Mouse (Mus musculus): ENCODE measurements around the gene Grin3b. TPM values are rescaled to one million over a fixed set of nuclear protein-coding genes. Genes with fewer than 3 reads are reported as not detected.

Grin3b gene
- total RNA-seq (2023), result not detected

GRCm38 (mm10) chr10:79970415-79971182 lies at the start of gene Grin3b:
Gene Grin3b (plus strand): TSS chr10:79970715.

GRCm38 (mm10) chr10:79920958-79921535 lies 49.5 kb upstream of the Grin3b start, which contains the start of gene R3hdm4:
Gene R3hdm4 (minus strand): TSS chr10:79921208.

GRCm38 (mm10) chr10:79926491-79927323 lies 43.8 kb upstream of the Grin3b start, which contains the start of gene Arid3a:
Gene Arid3a (plus strand): TSS chr10:79927043.

GRCm38 (mm10) chr10:79959847-79960601 lies 10.5 kb upstream of the Grin3b start, which contains the start of gene Wdr18:
Gene Wdr18 (plus strand): TSS chr10:79960152.

GRCm38 (mm10) chr10:79984195-79984816 lies 13.8 kb downstream of the Grin3b start, which contains the start of gene Tmem259:
Gene Tmem259 (minus strand): TSS chr10:79984330.

GRCm38 (mm10) chr10:79988506-79989271 lies 18.2 kb downstream of the Grin3b start, which contains the start of gene Cnn2:
Gene Cnn2 (plus strand): TSS chr10:79988584.

GRCm38 (mm10) chr10:79996272-79997033 lies 25.9 kb downstream of the Grin3b start, which contains the start of gene Abca7:
Gene Abca7 (plus strand): TSS chr10:79996494.

GRCm38 (mm10) chr10:80016511-80016910 lies 46.0 kb downstream of the Grin3b start, which contains the start of gene Arhgap45:
Gene Arhgap45 (plus strand): TSS chr10:80016653.

Other genes starting within 250 kb of the Grin3b start
- 10 to 100 TPM; 29.0 to 32.2 TPM for gene Polrmt, start 224.1 kb upstream of the Grin3b start, total RNA-seq (2023)
- not detected for gene Fgf22, start 215.6 kb upstream of the Grin3b start, total RNA-seq (2023)
- gene Rnf126, start 203.8 kb upstream of the Grin3b start, total RNA-seq (2023), result 10 to 100 TPM; 42.3 to 43.1 TPM
- 1 to 10 TPM; 1.2 to 2.2 TPM for gene Fstl3, start 193.4 kb upstream of the Grin3b start, total RNA-seq (2023)
- not detected for gene Prss57, start 179.8 kb upstream of the Grin3b start, total RNA-seq (2023)
- 10 to 100 TPM; 70.2 to 73.6 TPM for gene Palm, start 177.1 kb upstream of the Grin3b start, total RNA-seq (2023)
- gene Misp, start 149.7 kb upstream of the Grin3b start, total RNA-seq (2023), result under 1 TPM in 1 of 2 experiments, not detected in 1; 0.49 TPM
- gene Ptbp1, start 116.3 kb upstream of the Grin3b start, total RNA-seq (2023), result 100 to 1,000 TPM; 308 to 311 TPM
- gene Prtn3, start 96.2 kb upstream of the Grin3b start, total RNA-seq (2023), result 10 to 100 TPM in 1 of 2 experiments, 1 to 10 TPM in 1; 4.9 to 13.3 TPM
- 1 to 10 TPM; 1.5 to 5.6 TPM for gene Plppr3, start 96.1 kb upstream of the Grin3b start, total RNA-seq (2023)
- gene Elane, start 84.5 kb upstream of the Grin3b start, total RNA-seq (2023), result 1 to 10 TPM; 1.4 to 1.7 TPM
- gene Cfd, start 79.9 kb upstream of the Grin3b start, total RNA-seq (2023), result not detected
- 10 to 100 TPM; 33.8 to 45.6 TPM for gene Med16, start 61.8 kb upstream of the Grin3b start, total RNA-seq (2023)
- not detected for gene Gm26602, start 59.9 kb upstream of the Grin3b start, total RNA-seq (2023)
- gene Kiss1r, start 53.7 kb upstream of the Grin3b start, total RNA-seq (2023), result 1 to 10 TPM; 1.1 to 1.5 TPM
- gene R3hdm4, start 49.5 kb upstream of the Grin3b start, total RNA-seq (2023), result 100 to 1,000 TPM; 103 to 108 TPM
- 10 to 100 TPM; 72.0 to 93.0 TPM for gene Arid3a, start 43.7 kb upstream of the Grin3b start, total RNA-seq (2023)
- gene Wdr18, start 10.6 kb upstream of the Grin3b start, total RNA-seq (2023), result 10 to 100 TPM; 14.9 to 15.3 TPM
- 100 to 1,000 TPM; 159 to 170 TPM for gene Tmem259, start 13.6 kb downstream of the Grin3b start, total RNA-seq (2023)
- 100 to 1,000 TPM; 264 to 285 TPM for gene Cnn2, start 17.9 kb downstream of the Grin3b start, total RNA-seq (2023)
- 100 to 1,000 TPM; 123 to 126 TPM for gene Abca7, start 25.8 kb downstream of the Grin3b start, total RNA-seq (2023)
- 100 to 1,000 TPM; 445 to 469 TPM for gene Arhgap45, start 45.9 kb downstream of the Grin3b start, total RNA-seq (2023)
- 10 to 100 TPM; 70.3 to 88.5 TPM for gene Polr2e, start 69.1 kb downstream of the Grin3b start, total RNA-seq (2023)
- 100 to 1,000 TPM; 295 to 325 TPM for gene Gpx4, start 76.5 kb downstream of the Grin3b start, total RNA-seq (2023)
- 100 to 1,000 TPM; 221 to 224 TPM for gene Sbno2, start 134.9 kb downstream of the Grin3b start, total RNA-seq (2023)
- 100 to 1,000 TPM; 122 to 129 TPM for gene Stk11, start 145.1 kb downstream of the Grin3b start, total RNA-seq (2023)
- gene Atp5d, start 167.9 kb downstream of the Grin3b start, total RNA-seq (2023), result 100 to 1,000 TPM; 165 to 182 TPM
- gene Cbarp, start 170.1 kb downstream of the Grin3b start, total RNA-seq (2023), result 1 to 10 TPM; 3.7 to 4.5 TPM
- gene Midn, start 177.6 kb downstream of the Grin3b start, total RNA-seq (2023), result 100 to 1,000 TPM; 150 to 162 TPM
- 10 to 100 TPM; 46.0 to 76.6 TPM for gene Cirbp, start 195.3 kb downstream of the Grin3b start, total RNA-seq (2023)
- gene 1600002K03Rik, start 202.2 kb downstream of the Grin3b start, total RNA-seq (2023), result 10 to 100 TPM; 11.8 to 19.2 TPM
- under 1 TPM; 0.24 to 0.49 TPM for gene Efna2, start 208.8 kb downstream of the Grin3b start, total RNA-seq (2023)

Measured in monocyte, adult 59 days (primary cell).